Mouse (Mus musculus): ENCODE measurements around the gene Cox4i2. TPM values are rescaled to one million over a fixed set of nuclear protein-coding genes. Genes with fewer than 3 reads are reported as not detected.

The Cox4i2 gene
- polyA plus RNA-seq, 1 experiment from 2014 or later, result 34.4 TPM

- Histone ChIP-seq H3K36me3 (peaks cover 6% of the 10 kb centered on the region; the same call in 1 of the 2 replicates), H3K4me3 (peak overlapping the region; percentile 95), H3K9ac (peak overlapping the region; percentile 98), H3K4me1 (peaks cover 71% of the 10 kb centered on the region), H3K27ac (peak overlapping the region; percentile 98), H3K4me2 (replicated peaks) (peak overlapping the region; percentile 94), H3K9me3 (no peaks in the 10 kb centered on the region), H3K27me3 (no peaks in the 10 kb centered on the region)
- under 1% methylated on average over 22 of the region's 22 CpGs for WGBS
- no peak for ATAC-seq (ENCODE audit: low FRiP score, low read depth)
Observed at GRCm38 (mm10) chr2:152736748-152737147, 17.2 kb upstream of the Cox4i2 start.

GRCm38 (mm10) chr2:152737306-152738221 is 16.4 kb upstream of the Cox4i2 start:
- Histone ChIP-seq H3K4me1 (peaks cover 71% of the 10 kb centered on the region), H3K4me3 (peak overlapping the region; percentile 95), H3K9me3 (no peaks in the 10 kb centered on the region), H3K27me3 (no peaks in the 10 kb centered on the region), H3K4me2 (replicated peaks) (peak overlapping the region; percentile 94), H3K36me3 (peaks cover 6% of the 10 kb centered on the region; the same call in 1 of the 2 replicates), H3K9ac (peak overlapping the region; percentile 98), H3K27ac (peak overlapping the region; percentile 98)
- no peak for ATAC-seq (ENCODE audit: low FRiP score, low read depth)
- WGBS, result 1% methylated on average over 10 of the region's 10 CpGs

- H3K36me3 ChIP-seq, result peaks cover 6% of the 10 kb centered on the region; the same call in 1 of the 2 replicates
- peaks cover 74% of the 10 kb centered on the region for H3K4me1 ChIP-seq
- ATAC-seq (ENCODE audit: low FRiP score, low read depth), result no peak
- H3K27ac ChIP-seq, result peak overlapping the region; percentile 98
- peak overlapping the region; percentile 95 for H3K4me3 ChIP-seq
- H3K9me3 ChIP-seq, result no peaks in the 10 kb centered on the region
- H3K9ac ChIP-seq, result peak overlapping the region; percentile 98
- H3K4me2 ChIP-seq (replicated peaks), result peak overlapping the region; percentile 94
- 14% methylated on average over 2 of the region's 2 CpGs for WGBS
- H3K27me3 ChIP-seq, result no peaks in the 10 kb centered on the region
Observed at GRCm38 (mm10) chr2:152738341-152738740, 15.6 kb upstream of the Cox4i2 start.

- H3K4me1 ChIP-seq, result peaks cover 66% of the 10 kb centered on the region
- H3K36me3 ChIP-seq, result peaks cover 6% of the 10 kb centered on the region; the same call in 1 of the 2 replicates
- H3K4me3 ChIP-seq, result peak overlapping the region; percentile 95
- H3K9ac ChIP-seq, result peak overlapping the region; percentile 98
- ATAC-seq (ENCODE audit: low FRiP score, low read depth), result peak; percentile 82
- peak overlapping the region; percentile 98 for H3K27ac ChIP-seq
- H3K9me3 ChIP-seq, result no peaks in the 10 kb centered on the region
- 1% methylated on average over 33 of the region's 36 CpGs for WGBS
- no peaks in the 10 kb centered on the region for H3K27me3 ChIP-seq
- H3K4me2 ChIP-seq (replicated peaks), result peak overlapping the region; percentile 94
Observed at GRCm38 (mm10) chr2:152739031-152739841, 14.7 kb upstream of the Cox4i2 start.

GRCm38 (mm10) chr2:152739842-152740260 is 14.1 kb upstream of the Cox4i2 start:
- WGBS, result 12% methylated on average over 3 of the region's 3 CpGs
- ATAC-seq (ENCODE audit: low FRiP score, low read depth), result 0 out of 2 replicates have a peak, but pooled peaks have one; percentile 1

GRCm38 (mm10) chr2:152740490-152740889 is 13.5 kb upstream of the Cox4i2 start:
- no peaks in the 10 kb centered on the region for H3K9me3 ChIP-seq
- H3K9ac ChIP-seq, result no peak overlapping the region
- H3K4me3 ChIP-seq, result no peak overlapping the region
- H3K27me3 ChIP-seq, result no peaks in the 10 kb centered on the region
- peaks cover 57% of the 10 kb centered on the region for H3K4me1 ChIP-seq
- WGBS, result 53% methylated on average over 5 of the region's 5 CpGs
- peak overlapping the region; percentile 94; the same call in 1 of the 2 replicates for H3K4me2 ChIP-seq (replicated peaks)
- peak overlapping the region; percentile 98 for H3K27ac ChIP-seq
- no peak for ATAC-seq (ENCODE audit: low FRiP score, low read depth)
- H3K36me3 ChIP-seq, result peaks cover 6% of the 10 kb centered on the region; the same call in 1 of the 2 replicates

More at GRCm38 (mm10) chr2:152739842-152740260, 14.1 kb upstream of the Cox4i2 start:
- Histone ChIP-seq H3K4me2 (replicated peaks) (peak overlapping the region; percentile 94), H3K9ac (peak overlapping the region; percentile 31; the same call in 1 of the 2 replicates), H3K27me3 (no peaks in the 10 kb centered on the region), H3K27ac (peak overlapping the region; percentile 98), H3K36me3 (peaks cover 6% of the 10 kb centered on the region; the same call in 1 of the 2 replicates), H3K4me3 (peak overlapping the region; percentile 95; the same call in 1 of the 2 replicates), H3K4me1 (peaks cover 60% of the 10 kb centered on the region), H3K9me3 (no peaks in the 10 kb centered on the region)

GRCm38 (mm10) chr2:152741153-152742041 is 12.6 kb upstream of the Cox4i2 start:
- no peak for ATAC-seq (ENCODE audit: low FRiP score, low read depth)
- WGBS, result 31% methylated on average over 14 of the region's 14 CpGs
- peak overlapping the region; percentile 31; the same call in 1 of the 2 replicates for H3K9ac ChIP-seq

GRCm38 (mm10) chr2:152742435-152742834 is 11.5 kb upstream of the Cox4i2 start:
- H3K9ac ChIP-seq, result no peak overlapping the region
- no peaks in the 10 kb centered on the region for H3K27me3 ChIP-seq
- peak overlapping the region; percentile 98; the same call in 1 of the 2 replicates for H3K27ac ChIP-seq
- H3K4me2 ChIP-seq (replicated peaks), result peak overlapping the region; percentile 45
- peaks cover 5% of the 10 kb centered on the region; the same call in 1 of the 2 replicates for H3K36me3 ChIP-seq
- ATAC-seq (ENCODE audit: low FRiP score, low read depth), result no peak
- peaks cover 54% of the 10 kb centered on the region for H3K4me1 ChIP-seq
- WGBS, result 22% methylated on average over 10 of the region's 10 CpGs
- H3K9me3 ChIP-seq, result no peaks in the 10 kb centered on the region
- H3K4me3 ChIP-seq, result no peak overlapping the region

More at GRCm38 (mm10) chr2:152741153-152742041, 12.6 kb upstream of the Cox4i2 start:
- Histone ChIP-seq H3K27ac (peak overlapping the region; percentile 98), H3K36me3 (peaks cover 6% of the 10 kb centered on the region; the same call in 1 of the 2 replicates), H3K4me2 (replicated peaks) (peak overlapping the region; percentile 45), H3K9me3 (no peaks in the 10 kb centered on the region), H3K4me1 (peaks cover 54% of the 10 kb centered on the region), H3K4me3 (no peak overlapping the region), H3K27me3 (no peaks in the 10 kb centered on the region)

GRCm38 (mm10) chr2:152756474-152757393 is 2.8 kb downstream of the Cox4i2 start:
- Histone ChIP-seq H3K4me2 (replicated peaks) (no peak overlapping the region), H3K27ac (no peak overlapping the region), H3K9me3 (no peaks in the 10 kb centered on the region), H3K27me3 (no peaks in the 10 kb centered on the region), H3K4me1 (peaks cover 24% of the 10 kb centered on the region), H3K36me3 (peaks cover 2% of the 10 kb centered on the region; the same call in 1 of the 2 replicates), H3K9ac (0 out of 2 replicates have a peak overlapping the region, but pooled peaks have one; percentile 10), H3K4me3 (no peak overlapping the region)
- ATAC-seq (ENCODE audit: low FRiP score, low read depth), result no peak
- WGBS, result 68% methylated on average over 17 of the region's 17 CpGs

GRCm38 (mm10) chr2:152757478-152757877 is 3.5 kb downstream of the Cox4i2 start:
- H3K9ac ChIP-seq, result no peak overlapping the region
- H3K36me3 ChIP-seq, result peaks cover 2% of the 10 kb centered on the region; the same call in 1 of the 2 replicates
- WGBS, result 54% methylated on average over 2 of the region's 2 CpGs
- no peaks in the 10 kb centered on the region for H3K9me3 ChIP-seq
- no peak for ATAC-seq (ENCODE audit: low FRiP score, low read depth)
- H3K4me1 ChIP-seq, result peaks cover 24% of the 10 kb centered on the region
- no peak overlapping the region for H3K4me3 ChIP-seq
- no peak overlapping the region for H3K27ac ChIP-seq
- no peaks in the 10 kb centered on the region for H3K27me3 ChIP-seq
- no peak overlapping the region for H3K4me2 ChIP-seq (replicated peaks)

Measured in limb, embryonic 13.5 days (tissue).